Mouse (Mus musculus): Measurements from ENCODE around the gene Pik3r6.
A peak's percentile ranks its signal among the peaks of the same experiment; 100 is the strongest.

DNA sequence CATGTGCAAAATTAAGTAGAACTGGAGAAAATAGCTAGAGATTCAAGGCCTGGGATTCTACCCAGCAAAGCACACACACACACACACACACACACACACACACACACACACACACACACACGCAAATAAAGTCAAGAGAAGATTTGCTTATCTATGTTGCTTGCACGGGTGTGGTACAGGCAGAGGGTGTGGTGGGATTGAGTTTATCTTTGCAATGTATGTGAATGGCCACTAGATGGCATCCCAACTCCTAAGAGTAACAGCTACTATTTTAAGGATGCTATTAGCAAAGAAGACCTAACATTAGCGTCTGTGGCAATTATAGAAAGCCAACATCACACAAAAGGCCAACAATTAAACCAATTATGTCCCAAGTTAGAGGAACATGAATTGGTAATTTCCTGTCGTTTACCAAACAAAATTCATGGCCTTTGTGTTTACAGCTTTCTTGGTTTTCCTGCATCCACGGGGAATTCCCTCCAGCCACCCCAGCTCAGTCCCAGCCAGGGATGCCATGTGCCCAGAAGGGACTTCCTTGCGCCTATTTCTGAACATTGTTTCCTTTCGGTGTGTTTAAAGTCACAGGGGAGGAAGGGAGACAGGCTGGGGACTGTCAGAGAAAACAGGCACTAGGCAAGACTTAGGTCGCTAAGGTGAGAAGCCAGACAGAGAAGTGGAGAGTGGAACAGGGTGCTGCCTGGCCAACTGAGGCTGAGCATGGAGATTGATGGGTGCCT is 17.4 kb upstream of the Pik3r6 start:
- TF ChIP-seq CTCF (IDR thresholded peaks at IDR 0.05; ENCODE audit: extremely low read depth, insufficient read depth, insufficient read length, insufficient replicate concordance) (peak; percentile 20; the same call in 1 of the 2 replicates), POLR2A (IDR thresholded peaks at IDR 0.05; ENCODE audit: low read depth, low read length) (no peak)
